Mouse (Mus musculus) MEL (cell line): ENCODE measurements around the gene Riox1. TPM values are rescaled to one million over a fixed set of nuclear protein-coding genes. Genes with fewer than 3 reads are reported as not detected.
"Not testable (repeated sequence)": the region's sequence is repeated elsewhere in the genome, so short reads cannot be mapped to it uniquely, and the experiment has no call there.

Source experiments
- DNase-seq: peaks from one replicate; pipeline ENCODE4 v3.0.0; 2011; ENCODE audit warnings: low read depth, low spot score
- H3K27ac ChIP-seq: 2 replicates; pipeline ENCODE4 v1.5.1; 2012; ENCODE audit warnings: low read depth, mild to moderate bottlenecking, control low read depth, low read length, moderate library complexity; ENCODE audit not compliant: control insufficient read depth
- H3K27me3 ChIP-seq, 2 experiments: fragments of 150-350 bp in 1 of 2; sonication (generic) in 1 of 2; 2 replicates each; pipeline ENCODE4 v1.6.1; 2012; ENCODE audit warnings: low read length in 2 of 2, mild to moderate bottlenecking in 2 of 2, improper control_type of control experiment in 1 of 2, moderate library complexity in 1 of 2; ENCODE audit not compliant: insufficient read depth in 2 of 2, control insufficient read depth in 1 of 2
- H3K36me3 ChIP-seq, 2 experiments: 2 replicates each; pipeline ENCODE4 v1.6.1; 2012 to 2014; ENCODE audit warnings: low read length in 2 of 2, improper control_type of control experiment in 1 of 2, inconsistent platforms in 1 of 2, mild to moderate bottlenecking in 1 of 2; ENCODE audit not compliant: insufficient read depth in 2 of 2, control insufficient read depth in 1 of 2
- H3K4me1 ChIP-seq, 2 experiments: fragments of 150-350 bp in 1 of 2; sonication (generic) in 1 of 2; 2 replicates each; pipeline ENCODE4 v1.6.1; 2012; ENCODE audit warnings: low read length in 2 of 2, improper control_type of control experiment in 1 of 2, mild to moderate bottlenecking in 1 of 2; ENCODE audit not compliant: insufficient read depth in 2 of 2, control insufficient read depth in 1 of 2
- H3K4me3 ChIP-seq, 2 experiments: fragments of 150-350 bp in 1 of 2; sonication (generic) in 1 of 2; 2 replicates each; pipeline ENCODE4 v1.5.1; 2012; ENCODE audit warnings: low read depth in 2 of 2, low read length in 2 of 2, mild to moderate bottlenecking in 2 of 2, moderate library complexity in 2 of 2, control low read depth in 1 of 2, improper control_type of control experiment in 1 of 2; ENCODE audit not compliant: control insufficient read depth in 1 of 2, insufficient read depth in 1 of 2
- H3K79me2 ChIP-seq: 2 replicates; pipeline ENCODE4 v1.6.1; 2012; ENCODE audit warnings: mild to moderate bottlenecking, low read length, moderate library complexity; ENCODE audit not compliant: control insufficient read depth, poor library complexity, insufficient read depth
- H3K9ac ChIP-seq: 2 replicates; pipeline ENCODE4 v1.6.1; 2012; ENCODE audit warnings: low read depth, mild to moderate bottlenecking, control low read depth, low read length, moderate library complexity; ENCODE audit not compliant: control insufficient read depth, poor library complexity, severe bottlenecking
- H3K9me3 ChIP-seq: fragments of 150-350 bp; sonication (generic); replicated peaks from 2 replicates; pipeline ENCODE4 v1.6.1; 2012; ENCODE audit warnings: mild to moderate bottlenecking, low read length, improper control_type of control experiment, moderate library complexity; ENCODE audit not compliant: insufficient read depth
- CHD2 ChIP-seq: IDR thresholded peaks from 2 replicates; pipeline ENCODE4 v1.6.1; 2011; ENCODE audit warnings: low read length, improper control_type of control experiment
- CTCF ChIP-seq, 3 experiments: IDR thresholded peaks in 2 of 3; conservative IDR thresholded peaks in 1 of 3; 2 replicates each; pipeline ENCODE4 v1.5.1; 2011 to 2012; ENCODE audit warnings: low read length in 3 of 3, low read depth in 2 of 3, mild to moderate bottlenecking in 2 of 3, improper control_type of control experiment in 1 of 3, inconsistent platforms in 1 of 3, mixed read lengths in 1 of 3, moderate library complexity in 1 of 3; ENCODE audit not compliant: control insufficient read depth in 1 of 3, insufficient read depth in 1 of 3, poor library complexity in 1 of 3, severe bottlenecking in 1 of 3
- ETS1 ChIP-seq: IDR thresholded peaks from 2 replicates; pipeline ENCODE4 v1.6.1; 2012; ENCODE audit warnings: low read depth, mild to moderate bottlenecking, inconsistent platforms, low read length, improper control_type of control experiment, moderate library complexity
- GABPA ChIP-seq: IDR thresholded peaks from 2 replicates; pipeline ENCODE4 v1.6.1; 2012; ENCODE audit warnings: low read depth, mild to moderate bottlenecking, inconsistent platforms, low read length, improper control_type of control experiment, moderate library complexity
- MAZ ChIP-seq: IDR thresholded peaks from 2 replicates; pipeline ENCODE4 v1.6.1; 2012; ENCODE audit warnings: low read depth, mild to moderate bottlenecking, inconsistent platforms, low read length, improper control_type of control experiment
- MYB ChIP-seq: IDR thresholded peaks from 2 replicates; pipeline ENCODE4 v1.6.1; 2011; ENCODE audit warnings: mild to moderate bottlenecking, low read depth, low read length, improper control_type of control experiment
- POLR2AphosphoS2 ChIP-seq: IDR thresholded peaks from 2 replicates; pipeline ENCODE4 v1.6.1; 2011; ENCODE audit warnings: low read length, improper control_type of control experiment
- POLR2AphosphoS5 ChIP-seq: IDR thresholded peaks from 2 replicates; pipeline ENCODE4 v1.6.1; 2012; ENCODE audit warnings: low read depth, borderline replicate concordance, mild to moderate bottlenecking, inconsistent platforms, low read length, moderate library complexity, mixed read lengths
- RAD21 ChIP-seq: IDR thresholded peaks from 2 replicates; pipeline ENCODE4 v1.6.1; 2011; ENCODE audit warnings: mild to moderate bottlenecking, low read depth, low read length, improper control_type of control experiment
- RCOR1 ChIP-seq: IDR thresholded peaks from 2 replicates; pipeline ENCODE4 v1.6.1; 2012; ENCODE audit warnings: low read depth, mild to moderate bottlenecking, inconsistent platforms, low read length, improper control_type of control experiment
- TBP ChIP-seq: IDR thresholded peaks from 2 replicates; pipeline ENCODE4 v1.8.0; 2011; ENCODE audit warnings: low read depth, low read length, improper control_type of control experiment
- polyA plus RNA-seq, 2 experiments: library from polyadenylated mRNA; stranded (reverse) in 1 of 2; unstranded in 1 of 2; fragments of >175 nt in 1 of 2; fragments of >200 nt in 1 of 2; gene quantifications; 2 replicates each; pipeline versions ENCODE4 v1.2.1 to v1.2.4; 2012; ENCODE audit warnings: low replicate concordance in 2 of 2, low read depth in 1 of 2; ENCODE audit not compliant: insufficient read length in 2 of 2, insufficient read depth in 1 of 2, missing spikeins in 1 of 2
- total RNA-seq: library from RNA; depleted of rRNA; stranded (reverse); fragments of 300-350 nt; gene quantifications from 2 replicates; pipeline ENCODE4 v1.2.3, GENCODE M21; 2012

The Riox1 gene
- total and polyA plus RNA-seq, 3 experiments, result 46.6 to 47.1 TPM; not detected in 1

GRCm38 (mm10) chr12:83937600-83937999 lies 12.8 kb upstream of the Riox1 start:
- H3K36me3 ChIP-seq, result peaks cover 0 to 32% of the 10 kb centered on the region in 2 experiments; a peak in 2 of 4 replicates
- peaks cover 24 to 29% of the 10 kb centered on the region in 2 experiments for H3K4me1 ChIP-seq
- DNase-seq, result no peak
- no peaks in the 10 kb centered on the region for H3K27me3 ChIP-seq
- H3K9me3 ChIP-seq, result no peaks in the 10 kb centered on the region
- H3K27ac ChIP-seq, result no peak overlapping the region
- no peak overlapping the region for H3K4me3 ChIP-seq
- no peak overlapping the region for H3K9ac ChIP-seq
- TF ChIP-seq MAZ (no peak), POLR2AphosphoS5 (no peak), RAD21 (peak; percentile 22), TBP (no peak), MYB (no peak), GABPA (no peak), CHD2 (no peak), RCOR1 (no peak), ETS1 (no peak), CTCF (IDR thresholded peaks at IDR 0.05 in 2 of 3, conservative IDR thresholded peaks at IDR 0.05 in 1 of 3; ENCODE audit: control insufficient read depth in 1 of 3, insufficient read depth in 1 of 3, low read depth in 2 of 3, low read length in 3 of 3, poor library complexity in 1 of 3, severe bottlenecking in 1 of 3) (peak in 1 of 3 experiments; percentile 14; a peak in 1 of 6 replicates)
- no peaks in the 10 kb centered on the region for H3K79me2 ChIP-seq

- peaks cover 26 to 29% of the 10 kb centered on the region in 2 experiments for H3K4me1 ChIP-seq
These were observed 11.8 kb upstream of the Riox1 start for GRCm38 (mm10) chr12:83938592-83938991.

GRCm38 (mm10) chr12:83939332-83939731 lies 11.1 kb upstream of the Riox1 start:
- H3K4me1 ChIP-seq, result peaks cover 26 to 29% of the 10 kb centered on the region in 2 experiments
- DNase-seq, result peak; percentile 60

More at GRCm38 (mm10) chr12:83938592-83938991, 11.8 kb upstream of the Riox1 start:
- not testable (repeated sequence) for H3K27ac ChIP-seq, H3K4me3 ChIP-seq, H3K79me2 ChIP-seq, H3K27me3 ChIP-seq, H3K9ac ChIP-seq, H3K9me3 ChIP-seq, DNase-seq
- peaks cover 0 to 34% of the 10 kb centered on the region in 2 experiments; a peak in 2 of 4 replicates for H3K36me3 ChIP-seq

More at GRCm38 (mm10) chr12:83939332-83939731, 11.1 kb upstream of the Riox1 start:
- Histone ChIP-seq H3K27ac (no peak overlapping the region), H3K27me3 (no peaks in the 10 kb centered on the region), H3K4me3 (no peak overlapping the region), H3K79me2 (no peaks in the 10 kb centered on the region), H3K9ac (no peak overlapping the region), H3K9me3 (no peaks in the 10 kb centered on the region), H3K36me3 (peaks cover 0 to 34% of the 10 kb centered on the region in 2 experiments; a peak in 2 of 4 replicates)
- TF ChIP-seq POLR2AphosphoS2, result no peak
- TF ChIP-seq ETS1, result 0 out of 2 replicates have a peak, but pooled peaks have one; percentile 38
